Mouse (Mus musculus): ENCODE results near the gene Anks6. TPM values are rescaled to one million over a fixed set of nuclear protein-coding genes. Genes with fewer than 3 reads are reported as not detected.
"Not testable (repeated sequence)": the region's sequence is repeated elsewhere in the genome, so short reads cannot be mapped to it uniquely, and the experiment has no call there.

Gene Anks6
- polyA plus RNA-seq, 1 experiment from 2014 or later = 1.8 TPM

- no peak for ATAC-seq (ENCODE audit: extremely low read depth, insufficient number of reproducible peaks, low FRiP score, low TSS enrichment)
- Histone ChIP-seq H3K27me3 (replicated peaks) (peaks cover 14% of the 10 kb centered on the region; the same call in 1 of the 2 replicates), H3K4me2 (no peak overlapping the region), H3K4me1 (peaks cover 12% of the 10 kb centered on the region), H3K36me3 (no peaks in the 10 kb centered on the region), H3K4me3 (no peak overlapping the region), H3K27ac (replicated peaks) (no peak overlapping the region), H3K9ac (no peak overlapping the region), H3K9me3 (no peaks in the 10 kb centered on the region)
- 12% methylated on average over 1 of the region's 1 CpGs for WGBS
Measured at GRCm38 (mm10) chr4:47060900-47061299, 3.7 kb upstream of the Anks6 start.

- H3K9ac ChIP-seq = peak overlapping the region; percentile 90
- H3K4me3 ChIP-seq = peak overlapping the region; percentile 81
- no peaks in the 10 kb centered on the region for H3K36me3 ChIP-seq
- no peak for ATAC-seq (ENCODE audit: extremely low read depth, insufficient number of reproducible peaks, low FRiP score, low TSS enrichment)
- H3K4me2 ChIP-seq = peak overlapping the region; percentile 87
- no peaks in the 10 kb centered on the region for H3K9me3 ChIP-seq
- peaks cover 12% of the 10 kb centered on the region for H3K4me1 ChIP-seq
- peaks cover 25% of the 10 kb centered on the region for H3K27me3 ChIP-seq (replicated peaks)
- peak overlapping the region; percentile 41; the same call in 1 of the 2 replicates for H3K27ac ChIP-seq (replicated peaks)
- 29% methylated on average over 25 of the region's 25 CpGs for WGBS
Measured at GRCm38 (mm10) chr4:47057510-47058325, 491 bp upstream of the Anks6 start.

- H3K27me3 ChIP-seq (replicated peaks) = peaks cover 35% of the 10 kb centered on the region
- no peak overlapping the region for H3K9ac ChIP-seq
- no peak overlapping the region for H3K27ac ChIP-seq (replicated peaks)
- no peak for ATAC-seq (ENCODE audit: extremely low read depth, insufficient number of reproducible peaks, low FRiP score, low TSS enrichment)
- H3K4me2 ChIP-seq = no peak overlapping the region
- H3K4me1 ChIP-seq = peaks cover 26% of the 10 kb centered on the region
- H3K9me3 ChIP-seq = no peaks in the 10 kb centered on the region
- WGBS = 91% methylated on average over 6 of the region's 6 CpGs
- H3K36me3 ChIP-seq = no peaks in the 10 kb centered on the region
- no peak overlapping the region for H3K4me3 ChIP-seq
Measured at GRCm38 (mm10) chr4:47055570-47056080, 1.6 kb downstream of the Anks6 start.

DNA sequence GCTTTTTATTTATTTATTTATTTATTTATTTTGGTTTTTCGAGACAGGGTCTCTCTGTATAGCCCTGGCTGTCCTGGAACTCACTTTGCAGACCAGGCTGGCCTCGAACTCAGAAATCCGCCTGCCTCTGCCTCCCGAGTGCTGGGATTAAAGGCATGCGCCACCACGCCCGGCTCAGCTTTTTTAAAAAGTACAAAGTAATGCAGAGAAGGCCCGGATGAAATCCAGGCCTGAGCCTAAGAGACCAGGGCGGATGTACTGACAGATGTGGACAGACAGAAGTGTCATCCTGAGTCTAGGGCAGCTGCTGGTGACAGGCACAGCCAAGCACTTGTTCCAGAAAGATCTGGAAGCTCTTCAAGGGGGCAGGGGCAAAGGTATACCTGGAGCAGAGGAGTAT lies 2.1 kb downstream of the Anks6 start:
- H3K9me3 ChIP-seq; ATAC-seq (ENCODE audit: extremely low read depth, insufficient number of reproducible peaks, low FRiP score, low TSS enrichment); H3K4me2 ChIP-seq; H3K4me3 ChIP-seq; H3K9ac ChIP-seq; H3K36me3 ChIP-seq; H3K27ac ChIP-seq (replicated peaks): not testable (repeated sequence)
- 88% methylated on average over 9 of the region's 9 CpGs for WGBS
- Histone ChIP-seq H3K4me1 (peaks cover 30% of the 10 kb centered on the region), H3K27me3 (replicated peaks) (peaks cover 35% of the 10 kb centered on the region)

DNA sequence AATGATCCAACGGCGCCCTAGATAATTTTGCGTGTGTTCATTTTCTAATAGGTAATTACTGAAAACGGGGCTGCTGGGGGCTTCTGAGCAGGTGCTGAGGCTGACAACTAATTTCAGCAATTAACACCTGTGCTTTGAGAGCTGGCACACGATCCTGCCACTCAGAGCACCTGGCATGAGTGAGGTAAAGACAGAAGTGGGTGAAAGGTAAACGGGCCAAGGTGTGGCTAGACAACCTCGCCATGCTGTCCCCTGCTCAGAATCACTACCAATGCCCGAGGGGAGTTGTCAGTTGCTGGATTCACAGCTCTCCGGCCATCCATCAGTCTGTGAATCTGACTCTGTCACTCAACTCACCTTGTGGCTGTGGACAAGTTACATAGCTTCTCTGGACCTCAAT lies 5.3 kb downstream of the Anks6 start:
- H3K36me3 ChIP-seq = no peaks in the 10 kb centered on the region
- H3K27me3 ChIP-seq (replicated peaks) = peaks cover 31% of the 10 kb centered on the region
- no peak overlapping the region for H3K4me2 ChIP-seq
- H3K9me3 ChIP-seq = no peaks in the 10 kb centered on the region
- peaks cover 25% of the 10 kb centered on the region for H3K4me1 ChIP-seq
- no peak for ATAC-seq (ENCODE audit: extremely low read depth, insufficient number of reproducible peaks, low FRiP score, low TSS enrichment)
- 0 out of 2 replicates have a peak overlapping the region, but pooled peaks have one; percentile 28 for H3K9ac ChIP-seq
- no peak overlapping the region for H3K4me3 ChIP-seq
- no peak overlapping the region for H3K27ac ChIP-seq (replicated peaks)
- WGBS = 69% methylated on average over 9 of the region's 9 CpGs

DNA sequence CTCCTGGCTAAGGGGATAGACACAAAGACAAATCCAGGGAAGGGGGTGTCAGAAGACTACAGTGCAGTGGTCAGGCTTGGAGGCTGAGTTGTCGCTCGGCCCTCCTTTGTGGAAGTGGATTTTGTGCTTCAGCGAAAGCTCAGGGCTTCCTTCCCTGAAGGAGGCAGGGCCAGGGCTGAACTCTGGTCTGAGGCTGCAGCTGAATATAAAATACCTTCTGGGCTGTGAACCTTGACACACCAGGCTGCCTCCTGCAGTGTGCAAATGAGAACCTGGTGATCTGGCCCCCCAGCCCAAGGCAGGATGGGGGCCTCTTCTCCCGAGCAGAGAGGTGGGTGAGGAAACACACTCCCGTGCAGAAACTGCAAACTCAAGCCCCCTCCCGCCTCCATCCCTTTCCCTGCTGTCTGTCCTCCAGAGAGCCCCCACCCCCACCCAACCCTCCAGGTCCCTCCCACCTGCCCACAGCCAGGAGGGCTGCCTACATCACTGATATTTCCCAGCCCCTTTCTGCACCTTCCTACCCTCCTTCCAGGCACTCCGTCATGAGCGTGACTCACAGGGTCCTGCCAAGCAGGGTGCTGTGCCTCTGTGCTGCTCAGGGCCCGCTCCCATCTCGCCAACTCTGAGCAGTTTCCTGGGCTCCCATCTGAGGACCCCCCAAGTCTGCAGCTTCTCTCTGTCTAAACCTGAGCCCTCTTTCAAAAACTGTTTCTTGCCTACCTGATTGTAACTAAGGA lies 6.4 kb downstream of the Anks6 start:
- H3K9ac ChIP-seq = peak overlapping the region; percentile 50; the same call in 1 of the 2 replicates

GRCm38 (mm10) chr4:47050167-47050566 lies 7.1 kb downstream of the Anks6 start:
- no peak overlapping the region for H3K9ac ChIP-seq

More for the DNA sequence above, 6.4 kb downstream of the Anks6 start:
- ATAC-seq (ENCODE audit: extremely low read depth, insufficient number of reproducible peaks, low FRiP score, low TSS enrichment) = no peak
- no peak overlapping the region for H3K4me3 ChIP-seq
- WGBS = 25% methylated on average over 10 of the region's 10 CpGs
- no peak overlapping the region for H3K27ac ChIP-seq (replicated peaks)
- peaks cover 24% of the 10 kb centered on the region for H3K27me3 ChIP-seq (replicated peaks)
- no peaks in the 10 kb centered on the region for H3K36me3 ChIP-seq
- H3K4me2 ChIP-seq = no peak overlapping the region
- no peaks in the 10 kb centered on the region for H3K9me3 ChIP-seq
- peaks cover 18% of the 10 kb centered on the region for H3K4me1 ChIP-seq

DNA sequence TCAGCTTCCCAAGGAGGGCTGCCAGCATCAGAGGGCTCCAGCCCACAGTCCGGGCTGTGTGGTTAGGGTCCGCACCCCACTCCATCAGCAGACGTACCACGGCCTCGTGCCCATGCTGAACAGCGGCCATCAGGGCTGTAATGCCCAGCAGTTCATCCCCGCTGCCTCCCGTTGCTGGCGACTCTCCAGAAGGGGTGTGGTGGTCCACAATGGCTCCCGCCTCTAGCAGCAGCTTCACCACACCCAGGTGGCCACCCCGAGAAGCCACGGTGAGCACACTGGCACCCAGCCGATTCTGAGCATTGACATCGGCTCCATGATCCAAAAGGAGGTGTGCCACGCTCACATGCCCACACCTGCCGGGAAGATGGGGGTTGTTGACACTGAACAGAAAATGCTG lies 8.0 kb downstream of the Anks6 start:
- no peak overlapping the region for H3K4me2 ChIP-seq
- no peak for ATAC-seq (ENCODE audit: extremely low read depth, insufficient number of reproducible peaks, low FRiP score, low TSS enrichment)
- peaks cover 18% of the 10 kb centered on the region for H3K4me1 ChIP-seq
- WGBS = 89% methylated on average over 16 of the region's 16 CpGs
- no peaks in the 10 kb centered on the region for H3K36me3 ChIP-seq
- no peak overlapping the region for H3K27ac ChIP-seq (replicated peaks)
- H3K4me3 ChIP-seq = no peak overlapping the region
- no peaks in the 10 kb centered on the region for H3K9me3 ChIP-seq
- peaks cover 17% of the 10 kb centered on the region for H3K27me3 ChIP-seq (replicated peaks)
- H3K9ac ChIP-seq = no peak overlapping the region

More at GRCm38 (mm10) chr4:47050167-47050566, 7.1 kb downstream of the Anks6 start:
- Histone ChIP-seq H3K27me3 (replicated peaks) (peaks cover 21% of the 10 kb centered on the region), H3K4me1 (peaks cover 18% of the 10 kb centered on the region), H3K36me3 (no peaks in the 10 kb centered on the region), H3K9me3 (no peaks in the 10 kb centered on the region), H3K27ac (replicated peaks) (no peak overlapping the region), H3K4me3 (no peak overlapping the region), H3K4me2 (no peak overlapping the region)
- no peak for ATAC-seq (ENCODE audit: extremely low read depth, insufficient number of reproducible peaks, low FRiP score, low TSS enrichment)
- 0% methylated on average over 1 of the region's 1 CpGs for WGBS

- 0 out of 2 replicates have a peak overlapping the region, but pooled peaks have one; percentile 24 for H3K9ac ChIP-seq
- H3K4me3 ChIP-seq = no peak overlapping the region
- peaks cover 13% of the 10 kb centered on the region for H3K27me3 ChIP-seq (replicated peaks)
- H3K4me1 ChIP-seq = peaks cover 18% of the 10 kb centered on the region
- 0 out of 2 replicates have a peak, but pooled peaks cover 2% of the 10 kb centered on the region for H3K36me3 ChIP-seq
- 53% methylated on average over 4 of the region's 4 CpGs for WGBS
- H3K9me3 ChIP-seq = no peaks in the 10 kb centered on the region
- ATAC-seq (ENCODE audit: extremely low read depth, insufficient number of reproducible peaks, low FRiP score, low TSS enrichment) = no peak
- H3K27ac ChIP-seq (replicated peaks) = no peak overlapping the region
- H3K4me2 ChIP-seq = no peak overlapping the region
Measured at GRCm38 (mm10) chr4:47047765-47048164, 9.5 kb downstream of the Anks6 start.

DNA sequence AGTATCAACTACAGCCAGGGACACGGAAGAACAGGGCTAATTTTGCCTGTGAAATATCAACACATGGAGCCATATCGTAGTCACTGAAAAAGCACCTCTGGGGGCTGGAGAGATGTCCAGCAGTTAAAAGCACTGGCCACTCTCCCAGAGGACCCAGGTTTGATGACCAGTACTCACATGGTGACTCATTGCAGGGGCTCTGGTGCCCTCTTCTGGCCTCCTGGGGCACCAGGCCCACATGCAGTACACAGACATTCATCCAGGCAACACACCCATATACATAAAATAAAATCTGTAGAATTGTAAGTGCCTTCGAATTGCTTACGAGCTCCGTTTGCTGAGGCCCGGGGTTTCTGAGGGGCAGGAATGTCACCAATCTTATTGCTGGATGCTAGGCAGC lies 10.3 kb downstream of the Anks6 start:
- Histone ChIP-seq H3K9ac (no peak overlapping the region), H3K4me2 (no peak overlapping the region), H3K36me3 (0 out of 2 replicates have a peak, but pooled peaks cover 2% of the 10 kb centered on the region), H3K27ac (replicated peaks) (no peak overlapping the region), H3K4me1 (peaks cover 17% of the 10 kb centered on the region), H3K27me3 (replicated peaks) (peaks cover 5% of the 10 kb centered on the region), H3K4me3 (no peak overlapping the region), H3K9me3 (no peaks in the 10 kb centered on the region)
- no peak for ATAC-seq (ENCODE audit: extremely low read depth, insufficient number of reproducible peaks, low FRiP score, low TSS enrichment)
- 83% methylated on average over 6 of the region's 6 CpGs for WGBS

GRCm38 (mm10) chr4:47043866-47044265 lies 13.4 kb downstream of the Anks6 start:
- Histone ChIP-seq H3K4me3 (no peak overlapping the region), H3K4me1 (no peaks in the 10 kb centered on the region), H3K36me3 (peaks cover 13% of the 10 kb centered on the region; the same call in 1 of the 2 replicates), H3K27ac (replicated peaks) (no peak overlapping the region), H3K4me2 (no peak overlapping the region), H3K9me3 (no peaks in the 10 kb centered on the region), H3K9ac (no peak overlapping the region), H3K27me3 (replicated peaks) (no peaks in the 10 kb centered on the region)
- 78% methylated on average over 9 of the region's 9 CpGs for WGBS
- no peak for ATAC-seq (ENCODE audit: extremely low read depth, insufficient number of reproducible peaks, low FRiP score, low TSS enrichment)

Data from heart, embryonic 13.5 days (tissue).